19 mouse cellular contexts compared by ENCODE assay signal in the genomic region with DNA sequence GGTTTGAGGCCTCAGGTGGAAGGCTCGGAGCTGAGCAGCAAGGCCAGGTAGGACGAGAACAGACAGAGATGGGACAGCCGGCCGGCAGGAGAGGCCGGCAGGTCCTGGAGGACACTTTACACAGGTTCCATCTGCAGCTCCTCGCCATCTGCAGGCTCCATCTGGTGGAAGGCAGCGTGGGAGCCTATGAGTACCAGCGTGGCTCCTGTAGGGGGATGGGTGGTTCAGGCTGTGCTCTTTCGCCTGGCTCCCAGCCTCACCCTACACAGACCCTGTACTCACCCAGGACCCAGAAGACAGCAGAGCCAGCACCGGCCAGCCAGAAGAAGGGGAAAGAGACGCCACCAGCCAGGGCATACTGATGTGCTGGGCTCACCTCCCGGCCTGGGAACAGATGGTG. TPM values are rescaled to one million over a fixed set of nuclear protein-coding genes. Genes with fewer than 3 reads are reported as not detected.
DNase-seq lines count a peak whose midpoint lies in the region; ATAC-seq and TF ChIP-seq lines count a peak whose summit lies in the region.
"Had no signal": no experiment of that assay in that cellular context is flagged by ENCODE, and none has a peak within 500 bp of the region (broad histone marks: within the 10 kb centered on the region; RNA-seq: fewer than 3 reads in every experiment).

No protein-coding gene starts in this region.

- no peak overlapping the region for H3K4me2 ChIP-seq in forebrain, embryonic 14.5 days (ENCODE audit: low read length)
- no peak overlapping the region for H3K4me2 ChIP-seq in forebrain, embryonic 12.5 days
- H3K4me2 ChIP-seq in liver, embryonic 11.5 days: no peak overlapping the region
- no peak overlapping the region for H3K4me2 ChIP-seq in forebrain, embryonic 13.5 days
- H3K4me2 ChIP-seq: kidney, embryonic 15.5 days; limb, embryonic 15.5 days; lung, embryonic 14.5 days; neural tube, embryonic 15.5 days had no signal

- no peaks in the 10 kb centered on the region for H3K9me3 ChIP-seq in forebrain, embryonic 14.5 days (replicated peaks; ENCODE audit: control insufficient read depth, low read length)
- no peaks in the 10 kb centered on the region for H3K9me3 ChIP-seq in forebrain, embryonic 12.5 days
- no peaks in the 10 kb centered on the region for H3K9me3 ChIP-seq in liver, embryonic 11.5 days (ENCODE audit: control insufficient read depth, low read length)
- no peaks in the 10 kb centered on the region for H3K9me3 ChIP-seq in forebrain, embryonic 13.5 days (replicated peaks)
- H3K9me3 ChIP-seq: kidney, embryonic 15.5 days; limb, embryonic 15.5 days; megakaryocyte, embryonic 14.5 days; neural tube, embryonic 15.5 days had no signal

- H3K4me3 ChIP-seq in forebrain, embryonic 14.5 days (ENCODE audit: low read depth, low read length): no peak overlapping the region
- no peak overlapping the region for H3K4me3 ChIP-seq in forebrain, embryonic 12.5 days (replicated peaks)
- H3K4me3 ChIP-seq in layer of hippocampus, adult 2 months: peak overlapping the region; percentile 5; the same call in 1 of the 2 replicates
- H3K4me3 ChIP-seq in liver, embryonic 11.5 days (ENCODE audit: low read depth, low read length): no peak overlapping the region
- no peak overlapping the region for H3K4me3 ChIP-seq in forebrain, embryonic 13.5 days
- H3K4me3 ChIP-seq: kidney, embryonic 15.5 days; limb, embryonic 15.5 days; megakaryocyte, embryonic 14.5 days; neural tube, embryonic 15.5 days had no signal

- TF ChIP-seq CTCF in layer of hippocampus, adult 2 months (conservative IDR thresholded peaks at IDR 0.05): 0 out of 2 replicates have a peak, but pooled peaks have one; percentile 12

- H3K36me3 ChIP-seq in forebrain, embryonic 14.5 days (ENCODE audit: control insufficient read depth, insufficient read depth, low read length): peaks cover 4% of the 10 kb centered on the region; the same call in 1 of the 2 replicates
- H3K36me3 ChIP-seq in forebrain, embryonic 12.5 days (replicated peaks): no peaks in the 10 kb centered on the region
- no peaks in the 10 kb centered on the region for H3K36me3 ChIP-seq in liver, embryonic 11.5 days (ENCODE audit: control insufficient read depth, insufficient read depth, low read length)
- no peaks in the 10 kb centered on the region for H3K36me3 ChIP-seq in forebrain, embryonic 13.5 days (ENCODE audit: poor library complexity, severe bottlenecking)

- no peak overlapping the region for H3K27ac ChIP-seq in forebrain, embryonic 14.5 days (ENCODE audit: low read depth, low read length)
- no peak overlapping the region for H3K27ac ChIP-seq in forebrain, embryonic 12.5 days
- H3K27ac ChIP-seq in layer of hippocampus, adult 2 months: peak overlapping the region; percentile 82
- no peak overlapping the region for H3K27ac ChIP-seq in liver, embryonic 11.5 days (ENCODE audit: low read depth, low read length)
- H3K27ac ChIP-seq in forebrain, embryonic 13.5 days: no peak overlapping the region
- H3K27ac ChIP-seq: kidney, embryonic 15.5 days; limb, embryonic 15.5 days; neural tube, embryonic 15.5 days had no signal

- no peak for ATAC-seq in forebrain, embryonic 14.5 days
- ATAC-seq in forebrain, embryonic 12.5 days (ENCODE audit: low FRiP score): no peak
- ATAC-seq in liver, embryonic 11.5 days (replicated peaks; ENCODE audit: low FRiP score): no peak
- ATAC-seq in forebrain, embryonic 13.5 days: no peak

- H3K4me1 ChIP-seq in forebrain, embryonic 14.5 days (ENCODE audit: control insufficient read depth, insufficient read depth, low read length): peaks cover 4% of the 10 kb centered on the region; the same call in 1 of the 2 replicates
- H3K4me1 ChIP-seq in forebrain, embryonic 12.5 days: peaks cover 10% of the 10 kb centered on the region
- no peaks in the 10 kb centered on the region; the same call in 1 of the 2 replicates for H3K4me1 ChIP-seq in liver, embryonic 11.5 days (replicated peaks; ENCODE audit: control insufficient read depth, insufficient read depth, low read length)
- H3K4me1 ChIP-seq in forebrain, embryonic 13.5 days: peaks cover 10% of the 10 kb centered on the region

- H3K27me3 ChIP-seq in forebrain, embryonic 14.5 days (replicated peaks; ENCODE audit: control insufficient read depth, insufficient read depth, low read length): no peaks in the 10 kb centered on the region
- H3K27me3 ChIP-seq in forebrain, embryonic 12.5 days: no peaks in the 10 kb centered on the region
- no peaks in the 10 kb centered on the region for H3K27me3 ChIP-seq in liver, embryonic 11.5 days (replicated peaks; ENCODE audit: control insufficient read depth, insufficient read depth, low read length)
- H3K27me3 ChIP-seq in forebrain, embryonic 13.5 days: no peaks in the 10 kb centered on the region
- H3K27me3 ChIP-seq: kidney, embryonic 15.5 days; limb, embryonic 15.5 days; neural tube, embryonic 15.5 days had no signal

- WGBS in forebrain, embryonic 14.5 days: 69% methylated on average over 12 of the region's 12 CpGs
- WGBS in forebrain, embryonic 12.5 days: 77% methylated on average over 12 of the region's 12 CpGs
- 78% methylated on average over 12 of the region's 12 CpGs for WGBS in liver, embryonic 11.5 days
- WGBS in forebrain, embryonic 13.5 days: 63% methylated on average over 12 of the region's 12 CpGs

- DNase-seq in forebrain, embryonic 14.5 days (ENCODE audit: low spot score): peak; percentile 24
- DNase-seq in right cerebral cortex, adult 18-20 months: peak; percentile 72
- no peak for DNase-seq in right cerebral cortex, postnatal 36 days (ENCODE audit: low spot score in 2 of 2)
- DNase-seq in layer of hippocampus, adult 2 months (ENCODE audit: low spot score in 2 of 2): peak; percentile 57 to 79
- DNase-seq in thymus, adult 18-20 months: no peak
- DNase-seq in liver, embryonic 11.5 days (ENCODE audit: low spot score): no peak
- DNase-seq: lung, embryonic 14.5 days; retina, postnatal 1 day had no signal

- no peak overlapping the region for H3K9ac ChIP-seq in forebrain, embryonic 14.5 days (ENCODE audit: low read length)
- no peak overlapping the region for H3K9ac ChIP-seq in forebrain, embryonic 12.5 days
- no peak overlapping the region for H3K9ac ChIP-seq in liver, embryonic 11.5 days (ENCODE audit: low read depth, low read length)
- H3K9ac ChIP-seq in forebrain, embryonic 13.5 days: no peak overlapping the region; the same call in 1 of the 2 replicates
- H3K9ac ChIP-seq: kidney, embryonic 15.5 days; limb, embryonic 15.5 days; lung, embryonic 14.5 days; neural tube, embryonic 15.5 days had no signal

RNA-seq across cellular contexts. Expression of gene Rabac1, which starts 2.7 kb away (rescaled TPM):
- 240 and 248 TPM in 2 replicates for polyA plus RNA-seq in forebrain, embryonic 14.5 days (2014; fragmentation: Nextera tagmentation; extraction: Ambion mirVana)
- 82.3 and 87.7 TPM in 2 replicates for polyA plus RNA-seq in forebrain, embryonic 12.5 days (2016; fragmentation: Nextera tagmentation; extraction: Ambion mirVana)
- total RNA-seq in layer of hippocampus, adult 2 months (2021): 100 to 1,000 TPM; 275 to 315 TPM
- polyA plus RNA-seq in liver, embryonic 11.5 days (2014; fragmentation: Nextera tagmentation; extraction: Ambion mirVana): 91.3 and 101 TPM in 2 replicates
- 128 and 138 TPM in 2 replicates for polyA plus RNA-seq in forebrain, embryonic 13.5 days (2015; fragmentation: Nextera tagmentation; extraction: Ambion mirVana)

RNA-seq across cellular contexts. Expression of gene Gm4881, which starts 25.5 kb away (rescaled TPM):
- 0.70 and 1.1 TPM in 2 replicates for polyA plus RNA-seq in forebrain, embryonic 14.5 days (2014; fragmentation: Nextera tagmentation; extraction: Ambion mirVana)
- 1.0 and 1.7 TPM in 2 replicates for polyA plus RNA-seq in forebrain, embryonic 12.5 days (2016; fragmentation: Nextera tagmentation; extraction: Ambion mirVana)
- not detected for total RNA-seq in layer of hippocampus, adult 2 months (2021)
- not detected in 2 replicates for polyA plus RNA-seq in liver, embryonic 11.5 days (2014; fragmentation: Nextera tagmentation; extraction: Ambion mirVana)
- 0.43 and 1.0 TPM in 2 replicates for polyA plus RNA-seq in forebrain, embryonic 13.5 days (2015; fragmentation: Nextera tagmentation; extraction: Ambion mirVana)
- total RNA-seq: adrenal gland, adult 18-20 months; granulocyte monocyte progenitor cell, adult 5-6 weeks; layer of hippocampus, postnatal 25 days had no signal
- polyA plus RNA-seq: heart, embryonic 16.5 days; kidney, embryonic 15.5 days; limb, embryonic 15.5 days; lung, embryonic 14.5 days; thymus, postnatal 0 days had no signal

RNA-seq across cellular contexts. Expression of gene Atp1a3, which starts 36.0 kb away (rescaled TPM):
- polyA plus RNA-seq in forebrain, embryonic 14.5 days (2014; fragmentation: Nextera tagmentation; extraction: Ambion mirVana): 122 and 183 TPM in 2 replicates
- polyA plus RNA-seq in forebrain, embryonic 12.5 days (2016; fragmentation: Nextera tagmentation; extraction: Ambion mirVana): 68.2 and 87.4 TPM in 2 replicates
- total RNA-seq in layer of hippocampus, adult 2 months (2021): 1,000 to 10,000 TPM; 2,443 to 2,563 TPM
- polyA plus RNA-seq in liver, embryonic 11.5 days (2014; fragmentation: Nextera tagmentation; extraction: Ambion mirVana): 1.4 and 1.5 TPM in 2 replicates
- 95.0 and 107 TPM in 2 replicates for polyA plus RNA-seq in forebrain, embryonic 13.5 days (2015; fragmentation: Nextera tagmentation; extraction: Ambion mirVana)

Comparison
In these comparisons a context has a peak if more than half of its experiments do, and no peak if none do; other contexts are left out.
1. DNase-seq: peak in forebrain, embryonic 14.5 days (single experiment), right cerebral cortex, adult 18-20 months (single experiment) and layer of hippocampus, adult 2 months (2 of 2); none in right cerebral cortex, postnatal 36 days (0 of 2), thymus, adult 18-20 months (0 of 2) and liver, embryonic 11.5 days (single experiment).
2. RNA of gene Atp1a3, which starts 36.0 kb away (polyA plus RNA-seq): 122 to 183 TPM in forebrain, embryonic 14.5 days, 95.0 to 107 TPM in forebrain, embryonic 13.5 days and 68.2 to 87.4 TPM in forebrain, embryonic 12.5 days; 1.4 to 1.5 TPM in liver, embryonic 11.5 days; every median in the first group is over 10 times any median in the second.